12 mouse cellular contexts compared by ENCODE assay signal in the genomic region with DNA sequence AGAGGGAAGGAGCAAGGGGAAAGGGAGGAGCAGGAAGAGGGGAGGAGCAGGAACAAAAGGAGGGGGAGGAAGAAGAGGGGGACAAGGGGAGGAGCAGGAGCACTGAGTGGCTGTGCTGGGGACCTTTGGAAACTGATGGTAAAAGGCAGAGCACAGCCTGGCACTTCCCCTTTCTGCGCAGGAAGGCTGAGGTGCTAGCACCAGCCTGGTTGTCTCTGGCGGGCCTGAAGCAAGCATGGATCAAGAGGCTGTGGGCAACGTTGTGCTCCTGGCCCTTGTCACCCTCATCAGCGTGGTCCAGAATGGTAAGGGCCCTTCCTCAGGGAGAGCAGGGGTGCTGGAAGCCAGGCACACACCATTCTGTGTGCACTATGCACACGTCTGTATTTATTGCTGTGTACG. TPM values are rescaled to one million over a fixed set of nuclear protein-coding genes. Genes with fewer than 3 reads are reported as not detected.
A peak's percentile ranks its signal among the peaks of the same experiment; 100 is the strongest.
DNase-seq lines count a peak whose midpoint lies in the region; ATAC-seq lines count a peak whose summit lies in the region.
"Had no signal": no experiment of that assay in that cellular context is flagged by ENCODE, and none has a peak within 500 bp of the region (broad histone marks: within the 10 kb centered on the region; RNA-seq: fewer than 3 reads in every experiment).

No protein-coding gene starts in this region.

- no peak for ATAC-seq in heart, embryonic 11.5 days (replicated peaks; ENCODE audit: insufficient number of reproducible peaks, low FRiP score, low TSS enrichment)
- ATAC-seq in granulocyte monocyte progenitor cell, adult 5-6 weeks (replicated peaks; ENCODE audit: poor library complexity, severe bottlenecking) = peak; percentile 65
- peak; percentile 61 for ATAC-seq in megakaryocyte, adult 5-6 weeks (ENCODE audit: poor library complexity, severe bottlenecking)
- no peak for ATAC-seq in hindbrain, embryonic 16.5 days

- H3K9ac ChIP-seq in heart, embryonic 11.5 days (ENCODE audit: low read depth, low read length) = no peak overlapping the region
- H3K9ac ChIP-seq in hindbrain, embryonic 16.5 days (ENCODE audit: low read depth, low read length) = no peak overlapping the region
- H3K9ac ChIP-seq: hindbrain, embryonic 12.5 days; lung, embryonic 14.5 days; neural tube, embryonic 12.5 days had no signal

- WGBS in heart, embryonic 10.5 days = 51% methylated on average over 6 of the region's 6 CpGs
- 66% methylated on average over 6 of the region's 6 CpGs for WGBS in heart, embryonic 11.5 days (ENCODE audit: insufficient replicate concordance)
- 64% methylated on average over 6 of the region's 6 CpGs for WGBS in hindbrain, embryonic 16.5 days

- no peak overlapping the region for H3K4me2 ChIP-seq in heart, embryonic 11.5 days
- no peak overlapping the region for H3K4me2 ChIP-seq in hindbrain, embryonic 16.5 days (ENCODE audit: low read length)
- H3K4me2 ChIP-seq: hindbrain, embryonic 12.5 days; lung, embryonic 14.5 days; neural tube, embryonic 12.5 days had no signal

- no peak for DNase-seq in heart, embryonic 10.5 days (ENCODE audit: low spot score)
- peak; percentile 63 for DNase-seq in A20 (ENCODE audit: low read depth, low spot score)
- no peak for DNase-seq in layer of hippocampus, adult 9-11 months
- no peak for DNase-seq in kidney, postnatal 14 days
- DNase-seq: kidney, postnatal 4 days; lung, embryonic 14.5 days had no signal

- 0 out of 2 replicates have a peak overlapping the region, but pooled peaks have one; percentile 10 for H3K27ac ChIP-seq in heart, embryonic 10.5 days
- H3K27ac ChIP-seq in heart, embryonic 11.5 days (ENCODE audit: low read depth, low read length) = no peak overlapping the region
- no peak overlapping the region for H3K27ac ChIP-seq in hindbrain, embryonic 16.5 days (ENCODE audit: low read depth, low read length)
- H3K27ac ChIP-seq: hindbrain, embryonic 12.5 days; neural tube, embryonic 12.5 days had no signal

- H3K36me3 ChIP-seq in heart, embryonic 10.5 days = no peaks in the 10 kb centered on the region
- no peaks in the 10 kb centered on the region for H3K36me3 ChIP-seq in heart, embryonic 11.5 days (ENCODE audit: control insufficient read depth, insufficient read depth, low read length)
- no peaks in the 10 kb centered on the region for H3K36me3 ChIP-seq in hindbrain, embryonic 16.5 days (ENCODE audit: control insufficient read depth, insufficient read depth, low read length)
- H3K36me3 ChIP-seq: hindbrain, embryonic 12.5 days; neural tube, embryonic 12.5 days had no signal

- H3K9me3 ChIP-seq in heart, embryonic 10.5 days = no peaks in the 10 kb centered on the region
- H3K9me3 ChIP-seq in heart, embryonic 11.5 days (replicated peaks; ENCODE audit: control insufficient read depth, low read length) = no peaks in the 10 kb centered on the region
- H3K9me3 ChIP-seq in hindbrain, embryonic 16.5 days (ENCODE audit: control insufficient read depth, low read length) = no peaks in the 10 kb centered on the region
- H3K9me3 ChIP-seq: hindbrain, embryonic 12.5 days; neural tube, embryonic 12.5 days had no signal

- peaks cover 9% of the 10 kb centered on the region; the same call in 1 of the 2 replicates for H3K4me1 ChIP-seq in heart, embryonic 10.5 days
- H3K4me1 ChIP-seq in heart, embryonic 11.5 days (ENCODE audit: control insufficient read depth, insufficient read depth, low read length) = no peaks in the 10 kb centered on the region
- H3K4me1 ChIP-seq in hindbrain, embryonic 16.5 days (ENCODE audit: control insufficient read depth, insufficient read depth, low read depth, low read length) = no peaks in the 10 kb centered on the region
- H3K4me1 ChIP-seq: hindbrain, embryonic 12.5 days; neural tube, embryonic 12.5 days had no signal

- H3K4me3 ChIP-seq in heart, embryonic 10.5 days = no peak overlapping the region
- H3K4me3 ChIP-seq in heart, embryonic 11.5 days (ENCODE audit: low read depth, low read length) = no peak overlapping the region
- no peak overlapping the region for H3K4me3 ChIP-seq in hindbrain, embryonic 16.5 days (ENCODE audit: low read length)
- H3K4me3 ChIP-seq: hindbrain, embryonic 12.5 days; neural tube, embryonic 12.5 days had no signal

- H3K27me3 ChIP-seq in heart, embryonic 10.5 days (ENCODE audit: insufficient read depth, poor library complexity, severe bottlenecking) = no peaks in the 10 kb centered on the region; the same call in 1 of the 2 replicates
- H3K27me3 ChIP-seq in heart, embryonic 11.5 days (ENCODE audit: control insufficient read depth, insufficient read depth, low read length) = no peaks in the 10 kb centered on the region
- H3K27me3 ChIP-seq in hindbrain, embryonic 16.5 days (replicated peaks; ENCODE audit: control insufficient read depth, insufficient read depth, low read length) = no peaks in the 10 kb centered on the region
- H3K27me3 ChIP-seq: neural tube, embryonic 12.5 days had no signal

RNA-seq across cellular contexts. Expression of a gene that starts 0.3 kb away (rescaled TPM):
- 4.3 and 4.5 TPM in 2 replicates for polyA plus RNA-seq in heart, embryonic 10.5 days (2016; fragmentation: Nextera tagmentation; extraction: Ambion mirVana)
- polyA plus RNA-seq in heart, embryonic 11.5 days (2014; fragmentation: Nextera tagmentation; extraction: Ambion mirVana) = 5.2 and 6.4 TPM in 2 replicates
- total RNA-seq in granulocyte monocyte progenitor cell, adult 5-6 weeks (2014; fragmentation: Nextera tagmentation) = 387 and 445 TPM in 2 replicates
- 356 and 457 TPM in 2 replicates for total RNA-seq in granulocyte monocyte progenitor cell, adult 5-6 weeks (2017)
- 1,517 and 1,767 TPM in 2 replicates for total RNA-seq in megakaryocyte, adult 5-6 weeks (2015)
- total RNA-seq in megakaryocyte, adult 5-6 weeks (2017) = 1,236 and 1,298 TPM in 2 replicates
- 10.1 and 13.3 TPM in 2 replicates for polyA plus RNA-seq in hindbrain, embryonic 16.5 days (2015; fragmentation: Nextera tagmentation; extraction: Ambion mirVana)

Comparison
In these comparisons a context has a peak if more than half of its experiments do, and no peak if none do; other contexts are left out.
1. ATAC-seq: peak in granulocyte monocyte progenitor cell, adult 5-6 weeks (single experiment) and megakaryocyte, adult 5-6 weeks (single experiment); none in heart, embryonic 11.5 days (single experiment) and hindbrain, embryonic 16.5 days (single experiment).